Comparison of ENCODE assay signal across 14 mouse cellular contexts in the genomic region with DNA sequence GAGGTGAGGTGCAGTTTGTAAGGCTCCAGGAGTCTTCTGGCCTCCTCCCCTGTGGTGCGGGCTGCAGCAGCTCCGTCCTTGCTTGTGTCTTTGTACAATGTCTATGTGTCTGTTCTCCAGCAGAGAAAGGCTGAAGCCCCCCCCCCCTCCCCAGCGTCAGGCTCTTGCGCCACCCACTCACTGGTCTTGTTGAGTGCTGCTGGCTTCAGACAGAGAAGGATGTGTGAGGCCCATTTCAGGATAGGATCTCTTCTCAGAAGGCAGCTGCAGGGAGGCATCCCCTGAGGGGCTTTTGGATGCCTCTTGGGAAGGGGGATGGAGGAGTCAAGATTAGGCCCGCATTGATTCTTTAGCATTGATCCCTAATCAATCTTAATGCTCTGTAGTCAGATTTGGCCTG. TPM values are rescaled to one million over a fixed set of nuclear protein-coding genes. Genes with fewer than 3 reads are reported as not detected.
DNase-seq lines count a peak whose midpoint lies in the region; ATAC-seq and TF ChIP-seq lines count a peak whose summit lies in the region.
"Had no signal": no experiment of that assay in that cellular context is flagged by ENCODE, and none has a peak within 500 bp of the region (broad histone marks: within the 10 kb centered on the region; RNA-seq: fewer than 3 reads in every experiment).

No protein-coding gene starts in this region.

- no peak for DNase-seq in heart, embryonic 10.5 days (ENCODE audit: low spot score)
- DNase-seq in heart, postnatal 4 days, result no peak
- no peak for DNase-seq in liver, postnatal 0 days
- DNase-seq in T-cell, adult 2 months (ENCODE audit: low spot score), result no peak
- DNase-seq: adrenal gland, postnatal 36 days; B cell, adult 2 months; cerebellum, postnatal 14 days; lung, embryonic 14.5 days; right cerebral cortex, postnatal 14 days; thymus, postnatal 4 days had no signal

- H3K36me3 ChIP-seq in heart, embryonic 10.5 days, result no peaks in the 10 kb centered on the region
- no peaks in the 10 kb centered on the region for H3K36me3 ChIP-seq in liver, postnatal 0 days (replicated peaks; ENCODE audit: insufficient read depth, low read length)
- no peaks in the 10 kb centered on the region for H3K36me3 ChIP-seq in liver, embryonic 12.5 days
- peaks cover 37% of the 10 kb centered on the region for H3K36me3 ChIP-seq in E14TG2a.4 (ENCODE audit: insufficient read depth, low read length)
- no peaks in the 10 kb centered on the region for H3K36me3 ChIP-seq in hindbrain, embryonic 13.5 days

- no peak overlapping the region for H3K9ac ChIP-seq in liver, postnatal 0 days (replicated peaks)
- H3K9ac ChIP-seq in liver, embryonic 12.5 days, result no peak overlapping the region
- no peak overlapping the region for H3K9ac ChIP-seq in hindbrain, embryonic 13.5 days
- H3K9ac ChIP-seq: lung, embryonic 14.5 days had no signal

- no peak overlapping the region for H3K4me3 ChIP-seq in heart, embryonic 10.5 days
- no peak overlapping the region for H3K4me3 ChIP-seq in liver, postnatal 0 days (ENCODE audit: low read depth, low read length)
- H3K4me3 ChIP-seq in liver, embryonic 12.5 days, result no peak overlapping the region
- 0 out of 2 replicates have a peak overlapping the region, but pooled peaks have one; percentile 3 for H3K4me3 ChIP-seq in E14TG2a.4 (replicated peaks; ENCODE audit: low read length)
- no peak overlapping the region for H3K4me3 ChIP-seq in hindbrain, embryonic 13.5 days

- no peak overlapping the region for H3K4me2 ChIP-seq in liver, postnatal 0 days (ENCODE audit: low read depth, low read length)
- H3K4me2 ChIP-seq in liver, embryonic 12.5 days, result no peak overlapping the region
- H3K4me2 ChIP-seq in hindbrain, embryonic 13.5 days, result no peak overlapping the region
- H3K4me2 ChIP-seq: lung, embryonic 14.5 days had no signal

- peak overlapping the region; percentile 13; the same call in 1 of the 2 replicates for H3K27ac ChIP-seq in heart, embryonic 10.5 days
- no peak overlapping the region for H3K27ac ChIP-seq in liver, postnatal 0 days (ENCODE audit: low read depth)
- H3K27ac ChIP-seq in liver, embryonic 12.5 days, result no peak overlapping the region
- H3K27ac ChIP-seq in hindbrain, embryonic 13.5 days, result no peak overlapping the region

- peaks cover 73% of the 10 kb centered on the region for H3K4me1 ChIP-seq in heart, embryonic 10.5 days
- H3K4me1 ChIP-seq in liver, postnatal 0 days (ENCODE audit: insufficient read depth), result peaks cover 31% of the 10 kb centered on the region
- peaks cover 92% of the 10 kb centered on the region for H3K4me1 ChIP-seq in liver, embryonic 12.5 days
- H3K4me1 ChIP-seq in E14TG2a.4 (replicated peaks; ENCODE audit: low read depth, low read length), result peaks cover 99% of the 10 kb centered on the region
- peaks cover 48% of the 10 kb centered on the region for H3K4me1 ChIP-seq in hindbrain, embryonic 13.5 days (replicated peaks)

- 0 out of 2 replicates have a peak, but pooled peaks have one; percentile 15 for ATAC-seq in liver, postnatal 0 days
- ATAC-seq in liver, embryonic 12.5 days, result no peak
- ATAC-seq in hindbrain, embryonic 13.5 days (ENCODE audit: low FRiP score), result 0 out of 2 replicates have a peak, but pooled peaks have one; percentile 22
- ATAC-seq: activated CD4-positive, CD25-positive, alpha-beta regulatory T cell, adult 4 months had no signal

- no peaks in the 10 kb centered on the region for H3K9me3 ChIP-seq in heart, embryonic 10.5 days
- no peaks in the 10 kb centered on the region for H3K9me3 ChIP-seq in liver, postnatal 0 days (ENCODE audit: low read length)
- H3K9me3 ChIP-seq in liver, embryonic 12.5 days (replicated peaks), result no peaks in the 10 kb centered on the region
- H3K9me3 ChIP-seq in E14TG2a.4 (ENCODE audit: low read length), result no peaks in the 10 kb centered on the region
- no peaks in the 10 kb centered on the region for H3K9me3 ChIP-seq in hindbrain, embryonic 13.5 days

- TF ChIP-seq EP300 in liver, postnatal 0 days (IDR thresholded peaks at IDR 0.05; ENCODE audit: low read depth), result no peak

- WGBS in heart, embryonic 10.5 days, result 48% methylated on average over 5 of the region's 5 CpGs
- 59% methylated on average over 5 of the region's 5 CpGs for WGBS in liver, postnatal 0 days (ENCODE audit: insufficient replicate concordance)
- WGBS in liver, embryonic 12.5 days (ENCODE audit: insufficient replicate concordance), result 63% methylated on average over 5 of the region's 5 CpGs
- WGBS in hindbrain, embryonic 13.5 days, result 26% methylated on average over 5 of the region's 5 CpGs

- no peak for TF ChIP-seq CTCF in liver, postnatal 0 days (IDR thresholded peaks at IDR 0.05; ENCODE audit: low read depth)
- no peak for TF ChIP-seq CTCF in E14TG2a.4 (conservative IDR thresholded peaks at IDR 0.05; ENCODE audit: low read length)

- H3K27me3 ChIP-seq in heart, embryonic 10.5 days (ENCODE audit: insufficient read depth, poor library complexity, severe bottlenecking), result no peaks in the 10 kb centered on the region
- no peaks in the 10 kb centered on the region for H3K27me3 ChIP-seq in liver, postnatal 0 days (ENCODE audit: insufficient read depth, low read length)
- no peaks in the 10 kb centered on the region for H3K27me3 ChIP-seq in liver, embryonic 12.5 days (replicated peaks)
- H3K27me3 ChIP-seq in E14TG2a.4 (ENCODE audit: insufficient read depth, low read length), result no peaks in the 10 kb centered on the region
- no peaks in the 10 kb centered on the region for H3K27me3 ChIP-seq in hindbrain, embryonic 13.5 days

RNA-seq across cellular contexts. Expression of gene Mtmr12, which starts 13.0 kb away (rescaled TPM):
- polyA plus RNA-seq in heart, embryonic 10.5 days (2016; fragmentation: Nextera tagmentation; extraction: Ambion mirVana), result 18.7 and 19.0 TPM in 2 replicates
- 10 to 100 TPM; 19.6 to 22.4 TPM for total RNA-seq in heart, postnatal 4 days (2021)
- polyA plus RNA-seq in liver, postnatal 0 days (2015; fragmentation: Nextera tagmentation; extraction: Ambion mirVana), result 3.9 and 4.0 TPM in 2 replicates
- 11.9 and 12.3 TPM in 2 replicates for polyA plus RNA-seq in liver, embryonic 12.5 days (2016; fragmentation: Nextera tagmentation; extraction: Ambion mirVana)
- 7.7 and 8.3 TPM in 2 replicates for polyA plus RNA-seq in hindbrain, embryonic 13.5 days (2015; fragmentation: Nextera tagmentation; extraction: Ambion mirVana)
